Mouse (Mus musculus) layer of hippocampus, adult 9-10 months (tissue): Measurements from ENCODE around the gene Olfr835.

Source experiments
- DNase-seq: peaks from one replicate; pipeline ENCODE4 v3.0.0; 2022; ENCODE audit warnings: low spot score

The Olfr835 gene

GRCm38 (mm10) chr9:19032435-19032834 is at the start of gene Olfr835:
Gene Olfr835 (plus strand): TSS chr9:19032735.
- no peak for DNase-seq

DNA sequence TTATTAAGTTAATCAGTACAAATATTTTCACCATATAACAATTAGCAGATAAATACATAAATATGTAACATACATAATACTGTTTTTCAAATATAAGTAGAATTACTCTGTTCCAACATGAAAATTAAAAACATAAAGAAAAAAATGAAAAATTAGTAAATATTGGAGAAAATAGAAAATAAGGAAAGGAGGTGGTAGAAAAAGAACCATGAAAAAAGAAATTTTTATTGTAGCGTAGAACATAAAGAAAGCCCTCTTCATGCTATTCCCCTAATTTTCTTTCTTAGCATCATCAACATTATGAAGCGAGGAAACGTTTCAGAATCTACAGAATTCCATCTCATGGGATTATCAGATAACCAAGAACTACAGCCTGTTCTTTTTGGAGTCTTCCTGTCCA is 44.8 kb upstream of the Olfr835 start, which contains the start of gene Olfr834:
Gene Olfr834 (plus strand): TSS at position 301 of the 400 bp plus-strand sequence.
- no peak for DNase-seq

DNA sequence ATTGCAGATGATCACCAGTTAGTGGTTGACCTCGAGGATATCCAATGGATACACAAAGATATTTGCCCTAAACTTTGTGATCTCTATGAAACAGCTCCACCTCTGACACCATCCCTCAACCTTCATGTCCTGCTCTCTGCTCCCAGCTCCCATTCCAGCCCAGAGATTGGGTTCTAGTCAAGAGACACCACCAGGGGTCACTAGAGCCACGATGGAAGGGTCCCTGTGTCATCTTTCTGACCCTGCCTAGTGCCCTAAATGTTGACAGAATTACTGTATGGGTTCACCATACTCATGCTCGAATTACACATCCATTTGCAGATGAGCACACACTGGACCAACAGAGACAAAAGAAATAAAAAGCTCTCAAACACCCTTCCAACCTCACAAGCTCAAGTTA is 52.5 kb downstream of the Olfr835 start:
- no peak for DNase-seq
